Mouse (Mus musculus) bone marrow macrophage, adult 2 months (primary cell): Measurements from ENCODE around the gene Hist1h2bh.

Experiments used
- CTCF ChIP-seq: IDR thresholded peaks from 2 replicates; pipeline ENCODE4 v1.5.1; 2012; ENCODE audit warnings: low read depth, mild to moderate bottlenecking, low read length, moderate library complexity
- POLR2A ChIP-seq: IDR thresholded peaks from 2 replicates; pipeline ENCODE4 v1.6.1; 2012; ENCODE audit warnings: mild to moderate bottlenecking, low read depth, low read length, borderline replicate concordance

GRCm38 (mm10) chr13:23497656-23498321 lies 45.4 kb downstream of the Hist1h2bh start:
- TF ChIP-seq CTCF (no peak), POLR2A (no peak)
